Mouse (Mus musculus): ENCODE results near the gene Grik4. TPM values are rescaled to one million over a fixed set of nuclear protein-coding genes. Genes with fewer than 3 reads are reported as not detected.

Grik4 gene
- polyA plus RNA-seq, 1 experiment: 0.16 TPM

- Histone ChIP-seq H3K4me3 (ENCODE audit: control insufficient read depth, insufficient read depth, low read length) (no peak overlapping the region), H3K27ac (ENCODE audit: control insufficient read depth, insufficient read depth, low read length) (no peak overlapping the region), H3K36me3 (ENCODE audit: control insufficient read depth, insufficient read depth, low read length) (no peaks in the 10 kb centered on the region), H3K27me3 (ENCODE audit: control insufficient read depth, insufficient read depth, low read length) (no peaks in the 10 kb centered on the region), H3K4me1 (replicated peaks; ENCODE audit: control insufficient read depth, insufficient read depth, low read length) (no peaks in the 10 kb centered on the region)
- 95% methylated on average over 10 of the region's 10 CpGs for WGBS
- no peak for DNase-seq
- TF ChIP-seq POLR2A (IDR thresholded peaks at IDR 0.05; ENCODE audit: control insufficient read depth, extremely low read depth, insufficient read depth, low read length, poor library complexity) (no peak), CTCF (IDR thresholded peaks at IDR 0.05; ENCODE audit: borderline replicate concordance, control insufficient read depth, extremely low read depth, insufficient read depth, low read length, poor library complexity) (no peak)
Observed at GRCm38 (mm10) chr9:42846676-42847425, 97.4 kb downstream of the Grik4 start.

- H3K4me1 ChIP-seq (replicated peaks; ENCODE audit: control insufficient read depth, insufficient read depth, low read length): no peaks in the 10 kb centered on the region
- no peak overlapping the region for H3K4me3 ChIP-seq (ENCODE audit: control insufficient read depth, insufficient read depth, low read length)
- WGBS: 41% methylated on average over 4 of the region's 4 CpGs
- TF ChIP-seq POLR2A (IDR thresholded peaks at IDR 0.05; ENCODE audit: control insufficient read depth, extremely low read depth, insufficient read depth, low read length, poor library complexity) (no peak), CTCF (IDR thresholded peaks at IDR 0.05; ENCODE audit: borderline replicate concordance, control insufficient read depth, extremely low read depth, insufficient read depth, low read length, poor library complexity) (no peak)
- no peak overlapping the region for H3K27ac ChIP-seq (ENCODE audit: control insufficient read depth, insufficient read depth, low read length)
- no peaks in the 10 kb centered on the region for H3K36me3 ChIP-seq (ENCODE audit: control insufficient read depth, insufficient read depth, low read length)
- H3K27me3 ChIP-seq (ENCODE audit: control insufficient read depth, insufficient read depth, low read length): no peaks in the 10 kb centered on the region
- DNase-seq: no peak
Observed at GRCm38 (mm10) chr9:42846139-42846538, 98.2 kb downstream of the Grik4 start.

- Histone ChIP-seq H3K27ac (ENCODE audit: control insufficient read depth, insufficient read depth, low read length) (no peak overlapping the region), H3K4me3 (ENCODE audit: control insufficient read depth, insufficient read depth, low read length) (no peak overlapping the region), H3K27me3 (ENCODE audit: control insufficient read depth, insufficient read depth, low read length) (no peaks in the 10 kb centered on the region), H3K4me1 (replicated peaks; ENCODE audit: control insufficient read depth, insufficient read depth, low read length) (peaks cover under 1% of the 10 kb centered on the region; the same call in 1 of the 2 replicates), H3K36me3 (ENCODE audit: control insufficient read depth, insufficient read depth, low read length) (no peaks in the 10 kb centered on the region)
- WGBS: 93% methylated on average over 5 of the region's 5 CpGs
- TF ChIP-seq POLR2A (IDR thresholded peaks at IDR 0.05; ENCODE audit: control insufficient read depth, extremely low read depth, insufficient read depth, low read length, poor library complexity) (no peak), CTCF (IDR thresholded peaks at IDR 0.05; ENCODE audit: borderline replicate concordance, control insufficient read depth, extremely low read depth, insufficient read depth, low read length, poor library complexity) (no peak)
- no peak for DNase-seq
Observed at GRCm38 (mm10) chr9:42844301-42844700, 100.0 kb downstream of the Grik4 start.

- 4% methylated on average over 5 of the region's 5 CpGs for WGBS
- no peaks in the 10 kb centered on the region for H3K27me3 ChIP-seq (ENCODE audit: control insufficient read depth, insufficient read depth, low read length)
- no peaks in the 10 kb centered on the region for H3K36me3 ChIP-seq (ENCODE audit: control insufficient read depth, insufficient read depth, low read length)
- no peak for TF ChIP-seq CTCF (IDR thresholded peaks at IDR 0.05; ENCODE audit: borderline replicate concordance, control insufficient read depth, extremely low read depth, insufficient read depth, low read length, poor library complexity)
- TF ChIP-seq POLR2A (IDR thresholded peaks at IDR 0.05; ENCODE audit: control insufficient read depth, extremely low read depth, insufficient read depth, low read length, poor library complexity): no peak
- H3K4me1 ChIP-seq (replicated peaks; ENCODE audit: control insufficient read depth, insufficient read depth, low read length): peaks cover 21% of the 10 kb centered on the region
- H3K4me3 ChIP-seq (ENCODE audit: control insufficient read depth, insufficient read depth, low read length): no peak overlapping the region
- peak overlapping the region; percentile 21; the same call in 1 of the 2 replicates for H3K27ac ChIP-seq (ENCODE audit: control insufficient read depth, insufficient read depth, low read length)
- DNase-seq: peak; percentile 62
Observed at GRCm38 (mm10) chr9:42838299-42838698, 106.0 kb downstream of the Grik4 start.

- Histone ChIP-seq H3K27me3 (ENCODE audit: control insufficient read depth, insufficient read depth, low read length) (no peaks in the 10 kb centered on the region), H3K4me1 (replicated peaks; ENCODE audit: control insufficient read depth, insufficient read depth, low read length) (peaks cover 21% of the 10 kb centered on the region), H3K27ac (ENCODE audit: control insufficient read depth, insufficient read depth, low read length) (no peak overlapping the region; the same call in 1 of the 2 replicates), H3K36me3 (ENCODE audit: control insufficient read depth, insufficient read depth, low read length) (no peaks in the 10 kb centered on the region), H3K4me3 (ENCODE audit: control insufficient read depth, insufficient read depth, low read length) (no peak overlapping the region)
- TF ChIP-seq CTCF (IDR thresholded peaks at IDR 0.05; ENCODE audit: borderline replicate concordance, control insufficient read depth, extremely low read depth, insufficient read depth, low read length, poor library complexity) (no peak), POLR2A (IDR thresholded peaks at IDR 0.05; ENCODE audit: control insufficient read depth, extremely low read depth, insufficient read depth, low read length, poor library complexity) (no peak)
- no peak for DNase-seq
- WGBS: 28% methylated on average over 6 of the region's 6 CpGs
Observed at GRCm38 (mm10) chr9:42837498-42837897, 106.8 kb downstream of the Grik4 start.

- WGBS: 93% methylated on average over 6 of the region's 6 CpGs
- no peaks in the 10 kb centered on the region for H3K27me3 ChIP-seq (ENCODE audit: control insufficient read depth, insufficient read depth, low read length)
- H3K36me3 ChIP-seq (ENCODE audit: control insufficient read depth, insufficient read depth, low read length): no peaks in the 10 kb centered on the region
- no peaks in the 10 kb centered on the region for H3K4me1 ChIP-seq (replicated peaks; ENCODE audit: control insufficient read depth, insufficient read depth, low read length)
- TF ChIP-seq POLR2A (IDR thresholded peaks at IDR 0.05; ENCODE audit: control insufficient read depth, extremely low read depth, insufficient read depth, low read length, poor library complexity): no peak
- TF ChIP-seq CTCF (IDR thresholded peaks at IDR 0.05; ENCODE audit: borderline replicate concordance, control insufficient read depth, extremely low read depth, insufficient read depth, low read length, poor library complexity): no peak
- no peak overlapping the region for H3K4me3 ChIP-seq (ENCODE audit: control insufficient read depth, insufficient read depth, low read length)
- H3K27ac ChIP-seq (ENCODE audit: control insufficient read depth, insufficient read depth, low read length): no peak overlapping the region
- DNase-seq: no peak
Observed at GRCm38 (mm10) chr9:42831558-42831957, 112.7 kb downstream of the Grik4 start.

Data from thymus, adult 2 months (tissue).